Mouse (Mus musculus): ENCODE measurements around the gene Olfr1039.
"Not testable (repeated sequence)": the region's sequence is repeated elsewhere in the genome, so short reads cannot be mapped to it uniquely, and the experiment has no call there.

The Olfr1039 gene

DNA sequence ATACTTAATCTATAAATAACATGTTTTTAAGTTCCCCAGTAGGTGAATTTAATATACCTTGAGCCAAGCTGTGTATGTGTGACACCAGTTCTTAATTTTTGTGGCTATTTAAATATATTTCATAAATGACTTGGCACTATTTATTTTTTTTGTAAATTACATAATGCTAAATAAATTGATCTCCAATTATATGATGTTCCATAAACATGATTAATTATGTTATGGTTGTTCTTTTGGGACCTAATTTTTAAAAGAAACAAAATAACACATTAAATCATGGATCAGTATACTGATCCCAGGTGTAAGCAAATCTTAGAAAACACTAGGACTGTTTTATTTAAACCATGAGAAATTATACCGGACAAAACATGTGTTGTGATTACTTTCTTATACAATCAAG, at the start of gene Olfr1039:
Gene Olfr1039, minus strand, starts transcription at position 101 of the 400 bp plus-strand sequence.
- no peak for DNase-seq

DNA sequence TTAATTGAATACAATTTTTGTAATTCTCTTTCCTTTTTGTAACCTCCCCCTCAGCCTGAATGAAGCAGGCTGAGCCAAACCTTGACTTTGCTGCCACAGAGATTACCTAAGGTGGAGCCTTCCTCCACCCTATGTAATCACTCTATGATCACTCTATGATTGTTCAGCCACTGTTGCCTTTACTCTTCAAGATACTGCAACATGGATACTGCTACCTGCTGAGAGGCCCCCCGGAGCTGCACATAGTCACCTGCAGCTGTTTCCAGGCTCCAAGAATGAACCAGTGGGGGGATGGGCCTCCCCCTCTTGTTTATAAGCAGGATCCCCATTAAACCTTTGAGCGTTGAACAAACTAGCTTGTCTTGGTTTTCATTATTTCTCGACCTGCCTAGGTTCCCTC, 44.2 kb upstream of the Olfr1039 start:
- DNase-seq, result no peak

DNA sequence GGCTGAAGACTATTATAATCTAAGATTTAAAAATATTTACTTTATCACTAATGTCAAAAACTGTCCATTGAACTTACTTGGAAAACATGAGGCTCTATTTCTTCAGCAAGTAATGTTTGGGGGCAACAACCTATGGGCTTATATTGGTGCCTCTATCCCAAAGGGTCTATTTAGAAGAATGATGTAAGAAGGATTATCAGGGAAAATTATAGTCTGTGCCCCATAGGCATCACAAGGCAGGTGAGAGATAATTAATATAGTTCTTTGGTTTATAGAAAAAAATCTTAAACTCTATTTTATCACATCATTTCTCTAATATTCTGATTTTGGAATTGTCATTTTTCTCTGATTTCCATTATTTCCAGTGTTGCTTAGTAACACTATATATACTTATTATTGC, 42.0 kb upstream of the Olfr1039 start, which contains the start of gene Olfr1044:
Gene Olfr1044, minus strand, starts transcription at position 101 of the 400 bp plus-strand sequence.
- no peak for DNase-seq

DNA sequence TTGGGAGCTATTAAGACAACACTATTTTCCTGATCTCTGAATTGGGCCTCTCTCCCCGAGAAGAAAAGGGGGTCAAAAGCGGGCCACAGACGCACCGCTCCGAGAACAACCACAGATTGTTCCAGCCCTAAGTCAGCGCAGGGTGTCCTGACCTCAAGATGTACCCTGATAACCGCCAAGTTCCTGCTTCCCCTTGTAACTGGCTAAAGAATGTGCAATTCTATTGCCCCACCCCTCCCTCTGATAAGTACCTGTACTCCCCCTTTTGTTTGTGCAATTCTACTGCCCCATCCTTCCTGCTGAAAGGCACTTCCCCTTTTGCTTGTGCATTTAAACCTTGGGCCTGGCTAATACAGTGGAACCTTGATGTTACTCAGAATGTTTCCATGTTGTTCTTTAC, 39.7 kb upstream of the Olfr1039 start:
- not testable (repeated sequence) for DNase-seq

DNA sequence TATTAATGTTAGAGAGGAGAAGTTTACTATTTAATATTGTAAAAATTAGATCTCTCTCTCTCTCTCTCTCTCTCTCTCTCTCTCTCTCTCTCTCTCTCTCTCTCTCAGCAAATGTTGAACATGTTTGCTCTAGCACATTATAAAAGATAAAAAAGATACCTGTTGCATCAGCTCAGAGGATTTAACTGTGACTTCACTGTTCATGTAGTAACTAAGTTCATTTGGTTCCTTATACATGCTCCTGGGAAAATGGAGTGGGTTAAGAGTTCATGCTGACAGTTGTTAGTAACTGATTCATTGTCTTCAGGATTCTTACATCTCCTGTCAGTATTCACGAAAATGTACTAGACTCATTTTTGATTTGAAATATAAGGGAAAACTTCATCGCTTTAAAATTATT, 31.7 kb upstream of the Olfr1039 start, which contains the start of gene Olfr1043:
Gene Olfr1043, minus strand, starts transcription at position 101 of the 400 bp plus-strand sequence.
- no peak for DNase-seq

DNA sequence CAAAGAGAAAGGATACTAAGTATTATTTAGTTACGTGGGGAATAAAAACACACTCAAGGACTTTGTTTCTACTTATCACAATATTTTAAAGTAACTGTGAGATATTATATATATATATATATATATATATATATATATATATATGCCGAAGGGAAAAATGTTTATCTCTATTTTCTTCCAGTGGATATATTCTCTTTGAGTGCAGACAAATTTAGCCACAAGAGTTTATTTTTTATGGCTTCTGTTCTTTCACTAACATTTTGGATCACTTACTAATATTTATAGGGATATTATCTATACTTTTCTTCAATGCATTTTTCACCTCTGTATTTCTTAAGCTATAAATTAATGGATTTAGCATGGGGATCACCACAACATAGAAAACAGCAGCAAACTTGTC, 26.0 kb upstream of the Olfr1039 start, which contains the start of gene Olfr1042:
Gene Olfr1042, minus strand, starts transcription at position 101 of the 400 bp plus-strand sequence.
- DNase-seq, result no peak

DNA sequence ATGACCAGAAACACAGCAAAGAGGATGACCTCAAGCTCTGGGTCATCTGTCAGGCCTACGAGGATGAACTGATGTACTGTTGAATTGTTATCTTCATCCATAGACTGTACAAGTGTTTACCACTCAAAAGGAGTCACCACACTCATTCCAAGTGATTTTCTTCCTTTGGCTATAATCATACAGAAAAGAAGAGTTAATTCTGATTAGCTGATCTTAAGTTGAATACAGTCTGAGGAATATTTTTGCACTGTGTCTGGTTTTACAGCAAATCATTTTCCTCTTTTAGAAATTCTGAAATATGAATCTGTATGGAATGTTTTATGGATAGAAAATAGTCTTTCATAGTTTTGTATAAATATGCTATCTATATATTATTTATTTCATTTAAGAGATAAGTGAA, 10.9 kb upstream of the Olfr1039 start, which contains the start of gene Olfr1040:
Gene Olfr1040, minus strand, starts transcription at position 101 of the 400 bp plus-strand sequence.
- DNase-seq, result no peak

DNA sequence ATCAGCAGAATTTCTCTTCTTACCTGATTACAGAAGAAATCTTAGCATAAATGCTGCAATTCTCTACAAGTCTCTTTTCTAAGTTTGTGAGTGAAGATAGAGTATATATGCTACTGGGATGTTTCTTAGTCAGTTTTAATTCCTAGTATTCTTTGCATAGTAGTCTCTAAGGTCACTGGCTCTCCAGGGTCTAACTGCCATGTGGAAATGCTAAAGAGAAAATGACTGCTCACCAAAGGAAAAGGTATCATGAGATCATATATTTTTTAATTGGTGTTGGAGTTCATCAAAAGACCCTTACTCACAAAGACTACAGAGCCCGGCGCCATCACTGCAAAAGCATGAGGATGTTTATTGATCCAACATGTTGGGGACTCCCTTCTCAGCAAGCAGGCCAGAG, 48.4 kb downstream of the Olfr1039 start, which contains the start of gene Olfr1037:
Gene Olfr1037, minus strand, starts transcription at position 101 of the 400 bp plus-strand sequence.
- DNase-seq, result no peak

DNA sequence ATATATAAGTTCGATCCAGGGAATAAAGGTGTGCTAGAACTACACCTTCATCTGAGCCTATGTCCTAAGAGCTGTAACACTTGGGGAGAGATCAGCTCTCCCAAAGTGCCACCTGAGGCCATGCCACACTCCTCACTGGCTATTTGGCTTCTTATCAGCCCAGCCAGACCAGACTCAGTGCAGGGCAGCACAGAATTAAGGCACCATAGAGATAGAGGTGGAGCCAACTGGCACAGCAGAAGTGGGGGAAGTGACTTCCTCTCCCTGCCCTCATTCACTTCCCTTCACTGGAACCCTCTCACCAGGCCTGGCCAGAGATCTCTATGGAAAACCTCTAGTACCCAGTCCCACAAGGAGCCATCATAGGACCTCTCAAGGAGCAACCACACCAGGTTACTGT, 55.2 kb downstream of the Olfr1039 start:
- not testable (repeated sequence) for DNase-seq
